Mouse (Mus musculus) liver, embryonic 18 days (tissue): ENCODE results near the gene 4930432K21Rik. TPM values are rescaled to one million over a fixed set of nuclear protein-coding genes. Genes with fewer than 3 reads are reported as not detected.

ENCODE experiments used
- polyA plus RNA-seq: library from polyadenylated mRNA; depleted of rRNA; stranded (reverse); fragments of >200 nt; gene quantifications from 2 replicates; pipeline ENCODE4 v1.2.3, GENCODE M21; 2012; rRNA removed

Gene 4930432K21Rik
- polyA plus RNA-seq = 0.18 and 0.24 TPM in 2 replicates

GRCm38 (mm10) chr8:84147769-84148530, at the start of gene 4930432K21Rik, which contains the start of gene Cc2d1a:
Gene 4930432K21Rik (plus strand): TSS chr8:84148025.
Gene Cc2d1a (minus strand): TSS chr8:84147936.

DNA sequence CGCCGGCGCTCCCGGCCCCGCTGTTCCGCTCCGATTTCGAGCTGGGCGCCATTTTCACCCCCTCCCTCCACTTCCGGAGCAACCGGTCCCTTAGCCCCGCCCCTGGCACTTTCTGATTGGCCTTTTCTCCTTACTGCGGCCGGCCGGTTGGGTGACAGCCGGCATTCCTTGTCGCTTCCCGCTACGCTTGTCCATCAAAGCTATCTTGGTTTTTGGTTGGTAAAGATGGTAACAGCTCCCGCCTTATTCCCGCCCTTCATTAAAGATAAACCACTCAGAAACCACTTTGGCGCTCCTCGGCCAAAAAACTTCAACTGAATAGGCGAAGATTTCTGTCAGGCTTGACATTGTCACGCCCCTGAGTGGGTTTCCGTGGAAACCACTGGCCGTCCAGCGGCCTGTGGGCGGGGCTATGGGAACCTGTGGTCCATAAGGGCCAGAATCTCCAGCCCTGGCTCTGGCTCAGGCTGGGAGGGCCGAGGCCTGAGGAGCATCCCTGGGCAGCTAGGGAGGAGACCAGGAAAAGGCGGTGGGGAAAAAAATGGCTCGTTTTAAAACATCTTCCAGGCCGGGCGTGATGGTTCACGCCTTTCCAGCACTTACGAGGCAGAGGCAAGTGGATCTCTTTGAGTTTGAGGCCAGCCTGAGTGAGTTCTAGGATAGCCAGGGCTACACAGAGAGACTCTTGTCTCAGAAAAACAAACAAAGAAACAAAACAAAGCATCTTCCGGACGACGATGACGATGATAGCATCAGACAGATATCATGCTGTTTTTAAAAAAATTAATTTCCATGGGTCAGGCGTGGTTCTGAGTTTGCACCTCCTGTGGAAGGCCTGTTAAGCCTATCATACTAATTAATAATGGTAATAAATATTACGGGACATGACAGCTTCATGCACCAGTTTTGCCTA, 42.9 kb upstream of the 4930432K21Rik start, which contains the start of gene Dcaf15:
Dcaf15 (minus strand) TSS at position 72 of the 913 bp plus-strand sequence.

DNA sequence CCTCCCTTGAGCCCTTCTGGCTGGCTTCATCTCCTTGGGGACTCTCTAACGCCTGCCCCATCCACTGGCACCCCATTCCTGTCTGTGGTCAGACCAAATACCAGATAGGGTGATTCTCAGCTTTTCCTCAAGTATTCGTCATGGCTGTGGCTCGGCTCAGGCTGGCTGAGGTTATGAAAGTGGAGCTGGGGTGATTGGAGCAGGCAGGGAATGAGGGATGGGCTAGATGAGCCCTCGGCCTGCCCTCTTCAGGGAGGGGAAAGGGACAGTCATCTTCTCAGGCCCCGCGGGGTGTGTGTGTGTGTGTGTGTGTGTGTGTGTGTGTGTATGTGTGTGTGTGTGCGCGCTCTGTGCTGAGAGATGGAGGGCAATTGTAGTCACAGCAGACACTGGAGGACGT, 22.2 kb upstream of the 4930432K21Rik start, which contains the start of gene Podnl1:
Podnl1 (plus strand) TSS at position 334 of the 400 bp plus-strand sequence.

GRCm38 (mm10) chr8:84185117-84185516, 37.3 kb downstream of the 4930432K21Rik start, which contains the start of gene Nanos3:
Gene Nanos3 (minus strand): TSS chr8:84185217.

Other genes starting within 250 kb of the 4930432K21Rik start
- gene Adgrl1, start 247.9 kb upstream of the 4930432K21Rik start, polyA plus RNA-seq = 2.6 and 2.9 TPM in 2 replicates
- 0.78 and 0.85 TPM in 2 replicates for gene Gm10644, start 192.8 kb upstream of the 4930432K21Rik start, polyA plus RNA-seq
- 49.1 and 54.0 TPM in 2 replicates for gene Asf1b, start 192.5 kb upstream of the 4930432K21Rik start, polyA plus RNA-seq
- gene Prkaca, start 175.0 kb upstream of the 4930432K21Rik start, polyA plus RNA-seq = 20.6 and 20.7 TPM in 2 replicates
- 19.9 and 21.8 TPM in 2 replicates for gene Samd1, start 150.4 kb upstream of the 4930432K21Rik start, polyA plus RNA-seq
- gene 1700067K01Rik, start 146.5 kb upstream of the 4930432K21Rik start, polyA plus RNA-seq = 0.16 and 0.17 TPM in 2 replicates
- 0.08 TPM in 1 of 2 replicates, not detected in the other for gene 2210011C24Rik, start 135.9 kb upstream of the 4930432K21Rik start, polyA plus RNA-seq
- gene Palm3, start 126.6 kb upstream of the 4930432K21Rik start, polyA plus RNA-seq = 0.03 and 0.05 TPM in 2 replicates
- 1.2 and 1.4 TPM in 2 replicates for gene Il27ra, start 105.4 kb upstream of the 4930432K21Rik start, polyA plus RNA-seq
- 0.12 TPM in 1 of 2 replicates, not detected in the other for gene Rln3, start 103.0 kb upstream of the 4930432K21Rik start, polyA plus RNA-seq
- gene Gm10643, start 82.9 kb upstream of the 4930432K21Rik start, polyA plus RNA-seq = 0.59 and 0.63 TPM in 2 replicates
- 3.3 and 4.7 TPM in 2 replicates for gene Rfx1, start 81.2 kb upstream of the 4930432K21Rik start, polyA plus RNA-seq
- gene Dcaf15, start 43.3 kb upstream of the 4930432K21Rik start, polyA plus RNA-seq = 11.4 and 12.4 TPM in 2 replicates
- 0.03 and 0.05 TPM in 2 replicates for gene Podnl1, start 22.0 kb upstream of the 4930432K21Rik start, polyA plus RNA-seq
- 3.7 and 4.4 TPM in 2 replicates for gene Cc2d1a, start 89 bp upstream of the 4930432K21Rik start, polyA plus RNA-seq
- 0.13 and 0.16 TPM in 2 replicates for gene Nanos3, start 37.2 kb downstream of the 4930432K21Rik start, polyA plus RNA-seq
- 2.9 and 3.4 TPM in 2 replicates for gene Zswim4, start 89.0 kb downstream of the 4930432K21Rik start, polyA plus RNA-seq
- 124 and 135 TPM in 2 replicates for gene D8Ertd738e, start 101.7 kb downstream of the 4930432K21Rik start, polyA plus RNA-seq
- 17.2 and 23.4 TPM in 2 replicates for gene Mri1, start 109.3 kb downstream of the 4930432K21Rik start, polyA plus RNA-seq
- gene Ccdc130, start 122.4 kb downstream of the 4930432K21Rik start, polyA plus RNA-seq = 6.9 and 7.4 TPM in 2 replicates
- gene Cacna1a, start 240.4 kb downstream of the 4930432K21Rik start, polyA plus RNA-seq = 1.1 and 1.4 TPM in 2 replicates